ENCODE assay signal across 8 mouse cellular contexts in genomic region chr5:135264548-135264947, GRCm38 (mm10). TPM values are rescaled to one million over a fixed set of nuclear protein-coding genes. Genes with fewer than 3 reads are reported as not detected.
DNase-seq lines count a peak whose midpoint lies in the region; ATAC-seq lines count a peak whose summit lies in the region.

No protein-coding gene starts in this region.

- peak overlapping the region; percentile 75 for H3K27ac ChIP-seq in embryonic facial prominence, embryonic 15.5 days (replicated peaks)
- H3K27ac ChIP-seq in kidney, embryonic 16.5 days (ENCODE audit: low read length) = peak overlapping the region; percentile 29
- H3K27ac ChIP-seq in midbrain, embryonic 13.5 days = peak overlapping the region; percentile 58

- ATAC-seq in embryonic facial prominence, embryonic 15.5 days (ENCODE audit: insufficient number of reproducible peaks, low FRiP score, low TSS enrichment, low read depth) = peak; percentile 65; the same call in 1 of the 2 replicates
- ATAC-seq in kidney, embryonic 16.5 days (ENCODE audit: low FRiP score, low TSS enrichment) = no peak
- 0 out of 2 replicates have a peak, but pooled peaks have one; percentile 6 for ATAC-seq in midbrain, embryonic 13.5 days
- no peak for ATAC-seq in inflammation-experienced regulatory T-cells, adult 6 months

- no peaks in the 10 kb centered on the region for H3K27me3 ChIP-seq in embryonic facial prominence, embryonic 15.5 days
- no peaks in the 10 kb centered on the region for H3K27me3 ChIP-seq in kidney, embryonic 16.5 days (ENCODE audit: insufficient read depth, low read length)
- H3K27me3 ChIP-seq in midbrain, embryonic 13.5 days = no peaks in the 10 kb centered on the region

- H3K9ac ChIP-seq in embryonic facial prominence, embryonic 15.5 days = no peak overlapping the region
- H3K9ac ChIP-seq in kidney, embryonic 16.5 days (replicated peaks; ENCODE audit: low read length) = 0 out of 2 replicates have a peak overlapping the region, but pooled peaks have one; percentile 39
- no peak overlapping the region; the same call in 1 of the 2 replicates for H3K9ac ChIP-seq in midbrain, embryonic 13.5 days (replicated peaks)

- H3K4me1 ChIP-seq in embryonic facial prominence, embryonic 15.5 days = peaks cover 13% of the 10 kb centered on the region
- H3K4me1 ChIP-seq in kidney, embryonic 16.5 days (ENCODE audit: insufficient read depth, low read length) = peaks cover 14% of the 10 kb centered on the region
- peaks cover 20% of the 10 kb centered on the region for H3K4me1 ChIP-seq in midbrain, embryonic 13.5 days (replicated peaks)

- no peaks in the 10 kb centered on the region for H3K9me3 ChIP-seq in embryonic facial prominence, embryonic 15.5 days (replicated peaks)
- no peaks in the 10 kb centered on the region for H3K9me3 ChIP-seq in kidney, embryonic 16.5 days (ENCODE audit: low read length)
- no peaks in the 10 kb centered on the region for H3K9me3 ChIP-seq in midbrain, embryonic 13.5 days

- DNase-seq in adrenal gland, postnatal 14 days = peak; percentile 38
- DNase-seq in adrenal gland, postnatal 4 days (ENCODE audit: low spot score in 2 of 2) = no peak
- DNase-seq in testis, postnatal 10 days (ENCODE audit: low spot score) = no peak
- no peak for DNase-seq in layer of hippocampus, adult 8-10 months (ENCODE audit: low spot score in 2 of 2)

- no peaks in the 10 kb centered on the region for H3K36me3 ChIP-seq in embryonic facial prominence, embryonic 15.5 days
- no peaks in the 10 kb centered on the region for H3K36me3 ChIP-seq in kidney, embryonic 16.5 days (ENCODE audit: insufficient read depth, low read length)
- H3K36me3 ChIP-seq in midbrain, embryonic 13.5 days = no peaks in the 10 kb centered on the region

- 27% methylated on average over 9 of the region's 9 CpGs for WGBS in embryonic facial prominence, embryonic 15.5 days
- WGBS in kidney, embryonic 16.5 days = 30% methylated on average over 9 of the region's 9 CpGs
- WGBS in midbrain, embryonic 13.5 days = 51% methylated on average over 9 of the region's 9 CpGs

- H3K4me3 ChIP-seq in embryonic facial prominence, embryonic 15.5 days (replicated peaks) = no peak overlapping the region
- peak overlapping the region; percentile 12; the same call in 1 of the 2 replicates for H3K4me3 ChIP-seq in kidney, embryonic 16.5 days (ENCODE audit: low read length)
- H3K4me3 ChIP-seq in midbrain, embryonic 13.5 days (replicated peaks) = no peak overlapping the region

- peak overlapping the region; percentile 34; the same call in 1 of the 2 replicates for H3K4me2 ChIP-seq in embryonic facial prominence, embryonic 15.5 days (replicated peaks)
- peak overlapping the region; percentile 46 for H3K4me2 ChIP-seq in kidney, embryonic 16.5 days (replicated peaks; ENCODE audit: low read depth, low read length)
- H3K4me2 ChIP-seq in midbrain, embryonic 13.5 days (replicated peaks) = peak overlapping the region; percentile 19; the same call in 1 of the 2 replicates

RNA-seq across cellular contexts. Expression of gene Fzd9, which starts 13.5 kb away (rescaled TPM):
- total RNA-seq in adrenal gland, postnatal 14 days (2021) = 2.7 and 3.0 TPM in 2 replicates
- total RNA-seq in adrenal gland, postnatal 4 days (2021) = 1 to 10 TPM; 2.6 to 2.8 TPM
- polyA plus RNA-seq in embryonic facial prominence, embryonic 15.5 days (2015; fragmentation: Nextera tagmentation; extraction: Ambion mirVana) = 16.0 and 16.2 TPM in 2 replicates
- polyA plus RNA-seq in kidney, embryonic 16.5 days (2015; fragmentation: Nextera tagmentation; extraction: Ambion mirVana) = 0.72 and 0.77 TPM in 2 replicates
- polyA plus RNA-seq in midbrain, embryonic 13.5 days (2015; fragmentation: Nextera tagmentation; extraction: Ambion mirVana) = 11.3 and 12.2 TPM in 2 replicates
- under 1 TPM in 1 of 3 experiments, not detected in 2; 0.15 TPM for polyA plus RNA-seq in inflammation-experienced regulatory T-cells, adult 6 months (2017; shearing (Covaris generic))
- 1 to 10 TPM; 4.7 to 7.4 (median 5.7) TPM for total RNA-seq in layer of hippocampus, adult 8-10 months (2022)

Comparison
In these comparisons a context has a peak if more than half of its experiments do, and no peak if none do; other contexts are left out.
1. ATAC-seq: peak in embryonic facial prominence, embryonic 15.5 days (single experiment) and midbrain, embryonic 13.5 days (single experiment); none in kidney, embryonic 16.5 days (single experiment) and inflammation-experienced regulatory T-cells, adult 6 months (single experiment).
2. Peak in every context shown above with its lines, with median percentiles within 50 percentile points of each other: H3K27ac ChIP-seq and H3K4me2 ChIP-seq.